Mouse (Mus musculus): ENCODE results near the gene Slc35d2.

Slc35d2 gene

DNA sequence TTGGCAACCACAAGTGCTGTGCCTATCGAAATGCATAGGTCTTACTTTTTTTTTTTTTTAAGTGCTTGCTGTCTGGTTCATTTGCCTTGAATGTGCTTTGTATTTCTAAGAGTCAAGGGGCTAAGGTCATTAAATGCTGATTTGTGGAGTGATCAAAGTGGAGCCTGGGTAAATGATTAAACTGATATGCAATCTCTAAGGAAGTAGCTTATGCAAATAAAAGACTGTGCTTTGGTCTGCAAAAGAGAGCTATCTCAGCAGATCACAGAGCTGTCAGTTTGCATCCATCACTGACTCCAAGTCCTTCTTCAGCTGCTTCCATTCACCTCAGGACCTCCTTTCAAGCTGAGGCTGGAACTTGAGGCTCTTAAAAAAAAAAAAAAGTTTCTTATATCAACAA lies 75.2 kb downstream of the Slc35d2 start:
- intact Hi-C loops (cut with DNase I), result loop anchor here (2.0 kb wide), 1 partner anchor 39 kb away; no protein-coding TSS in a partner anchor

GRCm38 (mm10) chr13:64052281-64052680 lies 76.9 kb downstream of the Slc35d2 start:
- intact Hi-C loops (cut with DNase I), result loop anchor here (2.0 kb wide), 1 partner anchor 41 kb away; no protein-coding TSS in a partner anchor

DNA sequence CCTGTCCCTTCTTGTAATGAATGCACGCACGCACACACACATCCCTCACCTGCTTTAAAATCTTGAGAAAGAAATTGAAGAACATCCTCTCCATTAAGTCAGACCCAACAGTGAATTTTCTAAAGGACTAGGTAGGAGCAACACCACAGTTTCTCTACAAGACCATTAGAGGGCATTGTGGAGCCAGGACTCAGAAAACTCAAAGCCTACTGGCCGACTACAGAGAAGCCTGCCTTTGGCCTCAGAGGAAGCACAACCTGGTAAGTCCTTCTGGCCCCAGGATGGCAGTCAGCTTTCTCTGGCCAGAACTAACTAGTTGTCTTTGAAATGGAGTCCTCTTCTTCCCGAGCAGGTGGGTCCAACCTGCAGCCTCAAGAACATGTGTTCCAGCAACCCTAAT lies 78.3 kb downstream of the Slc35d2 start:
- intact Hi-C loops (cut with DNase I), result no loop called here

- intact Hi-C loops (cut with DNase I), result no loop called here
These were observed 79.6 kb downstream of the Slc35d2 start for GRCm38 (mm10) chr13:64049535-64049934.

GRCm38 (mm10) chr13:64048467-64048866 lies 80.7 kb downstream of the Slc35d2 start:
- intact Hi-C loops (cut with DNase I), result no loop called here

All from adrenal gland (tissue).